Mouse (Mus musculus) retina, adult 2 months (tissue): ENCODE data around the gene Klrg2.
A peak's percentile ranks its signal among the peaks of the same experiment; 100 is the strongest.
"Not testable (repeated sequence)": the region's sequence is repeated elsewhere in the genome, so short reads cannot be mapped to it uniquely, and the experiment has no call there.

Experiments
- DNase-seq: peaks from one replicate; pipeline ENCODE4 v3.0.0-alpha.2; 2012; ENCODE audit warnings: low read depth, low spot score

Gene Klrg2

DNA sequence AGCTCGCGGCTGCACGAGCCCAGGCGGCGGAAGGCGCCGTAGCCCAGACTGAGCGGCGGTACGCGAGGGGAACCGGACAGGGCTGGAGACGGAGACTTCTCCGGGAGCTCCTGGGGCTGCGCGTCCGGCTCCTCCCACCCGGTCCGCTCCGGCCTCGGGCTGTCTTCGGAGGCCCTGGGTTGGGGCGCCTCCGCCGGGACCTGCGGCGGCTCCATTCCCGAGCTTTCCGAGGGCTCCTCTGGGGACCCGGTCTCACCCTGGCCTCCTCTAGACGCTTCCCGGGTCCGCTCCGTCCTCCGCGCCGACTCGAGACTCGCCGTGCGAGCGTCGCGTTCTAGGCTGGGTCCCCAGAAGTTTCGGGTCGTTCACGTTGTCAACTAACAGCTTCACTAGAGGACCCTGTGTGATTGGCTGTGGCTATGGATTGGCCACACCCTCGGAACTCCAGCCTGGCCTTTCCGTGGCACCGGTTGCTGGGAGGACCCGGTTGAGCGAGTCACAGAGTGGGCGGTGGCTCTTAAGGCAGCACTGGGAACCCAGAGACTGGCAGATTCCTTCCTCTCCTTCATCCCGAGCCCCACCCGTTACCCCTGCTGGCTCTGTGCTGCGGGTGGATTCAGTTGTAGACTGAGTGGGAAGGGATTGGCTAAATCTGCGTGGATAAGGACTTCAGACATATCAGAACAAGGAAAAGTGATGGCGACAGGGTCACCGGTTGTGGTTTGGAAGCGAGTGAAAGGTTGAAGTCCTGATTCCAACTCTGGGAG lies at the start of gene Klrg2:
Gene Klrg2, minus strand, starts transcription at position 391 of the 767 bp plus-strand sequence.
- no peak for DNase-seq

DNA sequence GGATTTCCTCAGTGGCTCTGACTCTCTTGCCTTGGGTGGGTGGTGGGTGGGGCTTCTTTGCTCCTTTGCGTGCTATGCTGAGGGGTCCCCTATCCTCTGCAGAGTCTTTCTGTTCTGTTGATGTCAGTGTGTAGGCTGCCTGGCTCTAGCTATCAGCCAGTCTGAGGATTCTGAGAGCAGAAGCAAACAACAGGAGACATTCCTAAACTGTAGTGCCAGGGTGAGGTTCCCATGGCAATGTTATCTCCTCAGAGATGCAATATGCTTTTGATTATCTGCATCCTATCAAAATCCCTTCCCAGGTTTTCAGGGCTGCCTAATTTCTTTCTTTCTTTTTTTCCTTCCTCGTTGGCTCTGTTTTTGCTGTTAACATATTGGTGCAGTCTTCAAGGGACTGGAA lies 45.5 kb upstream of the Klrg2 start:
- no peak for DNase-seq

DNA sequence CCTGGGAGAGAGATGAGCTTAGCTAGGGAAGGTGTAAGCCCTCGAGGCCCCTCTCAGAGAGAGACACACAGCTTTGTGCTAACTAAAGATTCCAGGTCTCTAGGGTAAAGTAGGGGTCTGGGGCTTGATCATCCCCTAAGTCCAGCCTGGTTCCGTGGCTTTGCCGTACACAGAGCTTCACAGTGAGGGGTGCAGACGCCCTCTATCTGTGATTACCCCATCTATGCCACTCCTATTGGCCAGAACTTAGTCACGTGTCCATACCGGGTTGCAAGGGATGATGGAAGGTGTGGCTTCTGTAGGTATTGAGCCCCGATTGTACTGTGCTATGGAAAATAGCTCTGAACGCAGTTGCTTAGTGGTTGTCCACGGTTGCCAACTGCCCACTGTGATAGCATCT lies 40.6 kb upstream of the Klrg2 start:
- no peak for DNase-seq

DNA sequence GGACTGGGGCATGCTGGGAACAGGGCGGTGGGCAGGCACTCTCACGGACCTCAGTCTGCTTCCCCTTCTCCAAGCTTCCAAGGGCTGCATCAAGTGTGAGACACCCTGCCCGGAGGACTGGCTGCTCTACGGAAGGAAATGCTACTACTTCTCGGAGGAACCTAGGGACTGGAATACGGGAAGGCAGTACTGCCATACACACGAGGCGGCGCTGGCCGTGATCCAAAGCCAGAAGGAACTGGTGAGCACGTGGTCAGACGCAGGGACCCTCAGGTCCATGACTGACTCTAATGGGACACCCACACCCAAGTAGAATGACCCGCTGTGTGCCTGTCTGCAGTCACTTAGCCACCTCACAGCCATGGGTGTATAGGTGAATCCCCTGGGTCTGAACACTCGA lies 39.7 kb upstream of the Klrg2 start:
- no peak for DNase-seq

DNA sequence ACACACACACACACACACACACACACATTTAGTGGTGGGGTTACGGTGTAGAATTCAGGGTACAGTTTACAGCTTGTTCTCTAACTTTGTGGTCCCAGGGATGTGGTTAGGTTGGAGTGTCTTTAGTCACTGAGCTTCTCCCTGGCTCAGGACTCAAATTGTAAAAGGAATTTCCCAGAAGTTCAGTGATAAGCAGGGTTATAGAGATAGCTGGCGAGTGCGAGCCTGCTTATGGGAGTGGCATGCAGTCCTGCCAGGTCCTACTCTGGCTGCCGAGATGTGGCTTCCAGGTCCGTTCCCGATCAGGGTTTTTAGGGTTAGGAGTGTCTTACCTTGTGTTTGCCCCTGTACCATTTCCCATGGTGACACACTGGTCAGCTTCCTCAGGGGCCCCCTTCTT lies 39.2 kb upstream of the Klrg2 start:
- DNase-seq: no peak

DNA sequence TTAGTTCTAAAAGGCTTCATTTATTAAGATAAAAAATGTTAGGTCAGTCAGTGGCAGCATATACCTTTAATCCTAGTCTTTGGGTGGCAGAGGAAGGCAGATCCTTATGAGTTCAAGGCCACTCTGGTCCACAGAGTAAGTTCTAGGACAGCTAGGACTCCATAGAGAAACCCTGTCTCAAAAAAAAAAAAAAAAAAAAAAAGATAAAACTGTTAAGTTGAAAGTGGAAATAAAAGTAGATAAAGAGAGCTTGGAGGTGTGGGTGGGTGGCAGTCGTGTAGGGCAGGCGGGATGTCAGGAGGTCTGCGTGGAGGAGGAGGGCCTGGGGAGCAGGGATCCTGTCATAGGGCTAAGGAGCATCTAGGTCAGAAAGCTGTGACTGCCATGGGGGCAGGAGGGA lies 35.0 kb upstream of the Klrg2 start:
- no peak for DNase-seq

DNA sequence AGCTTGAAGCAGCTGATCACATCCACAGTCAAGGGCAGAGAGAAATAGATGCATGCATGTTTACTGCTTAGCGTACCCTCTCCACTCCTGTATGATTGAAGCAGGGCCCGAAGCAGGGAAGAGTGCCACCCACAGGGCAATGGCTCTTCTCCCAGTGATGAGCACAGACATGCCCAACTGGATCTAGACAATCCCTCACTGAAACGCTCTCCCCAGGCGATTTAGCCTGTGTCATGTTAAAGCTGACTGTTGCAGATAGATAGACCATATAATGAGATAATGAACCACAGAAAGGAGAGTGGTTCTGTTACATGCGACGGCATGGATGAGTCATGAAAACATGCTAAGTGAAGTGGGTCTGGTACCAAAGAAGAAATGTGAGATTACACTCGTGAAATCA lies 34.2 kb upstream of the Klrg2 start:
- DNase-seq: no peak

DNA sequence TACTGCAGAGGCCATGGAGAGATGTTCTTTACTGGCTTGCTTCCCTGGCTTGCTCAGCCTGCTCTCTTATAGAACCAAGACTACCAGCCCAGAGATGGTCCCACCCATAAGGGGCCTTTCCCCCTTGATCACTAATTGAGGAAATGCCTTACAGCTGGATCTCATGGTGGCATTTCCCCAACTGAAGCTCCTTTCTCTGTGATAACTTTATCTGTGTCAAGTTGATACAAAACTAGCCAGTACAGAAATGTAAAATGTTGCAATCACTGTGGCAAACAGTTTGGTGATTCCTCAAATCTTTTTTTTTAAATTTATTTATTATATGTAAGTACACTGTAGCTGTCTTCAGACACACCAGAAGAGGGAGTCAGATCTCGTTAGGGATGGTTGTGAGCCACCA lies 33.4 kb upstream of the Klrg2 start:
- DNase-seq: not testable (repeated sequence)

DNA sequence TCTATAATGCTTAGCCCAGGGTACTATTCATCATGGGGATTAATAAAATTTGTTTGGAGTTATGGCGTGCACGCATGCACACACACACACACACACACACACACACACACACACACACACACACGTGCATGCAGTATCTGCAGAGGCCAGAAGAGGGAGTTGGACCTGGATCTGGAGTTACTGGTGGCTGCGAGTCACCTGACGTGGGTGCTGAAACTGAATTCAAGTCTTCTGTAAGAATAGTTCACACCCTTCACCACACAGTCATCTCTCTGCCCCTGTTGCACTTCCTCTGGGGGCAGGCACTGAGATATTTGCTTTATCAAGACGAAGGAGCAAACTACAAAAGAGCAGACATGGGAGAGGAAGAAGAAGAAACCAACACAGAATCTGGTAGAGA lies 32.5 kb upstream of the Klrg2 start:
- DNase-seq: no peak

DNA sequence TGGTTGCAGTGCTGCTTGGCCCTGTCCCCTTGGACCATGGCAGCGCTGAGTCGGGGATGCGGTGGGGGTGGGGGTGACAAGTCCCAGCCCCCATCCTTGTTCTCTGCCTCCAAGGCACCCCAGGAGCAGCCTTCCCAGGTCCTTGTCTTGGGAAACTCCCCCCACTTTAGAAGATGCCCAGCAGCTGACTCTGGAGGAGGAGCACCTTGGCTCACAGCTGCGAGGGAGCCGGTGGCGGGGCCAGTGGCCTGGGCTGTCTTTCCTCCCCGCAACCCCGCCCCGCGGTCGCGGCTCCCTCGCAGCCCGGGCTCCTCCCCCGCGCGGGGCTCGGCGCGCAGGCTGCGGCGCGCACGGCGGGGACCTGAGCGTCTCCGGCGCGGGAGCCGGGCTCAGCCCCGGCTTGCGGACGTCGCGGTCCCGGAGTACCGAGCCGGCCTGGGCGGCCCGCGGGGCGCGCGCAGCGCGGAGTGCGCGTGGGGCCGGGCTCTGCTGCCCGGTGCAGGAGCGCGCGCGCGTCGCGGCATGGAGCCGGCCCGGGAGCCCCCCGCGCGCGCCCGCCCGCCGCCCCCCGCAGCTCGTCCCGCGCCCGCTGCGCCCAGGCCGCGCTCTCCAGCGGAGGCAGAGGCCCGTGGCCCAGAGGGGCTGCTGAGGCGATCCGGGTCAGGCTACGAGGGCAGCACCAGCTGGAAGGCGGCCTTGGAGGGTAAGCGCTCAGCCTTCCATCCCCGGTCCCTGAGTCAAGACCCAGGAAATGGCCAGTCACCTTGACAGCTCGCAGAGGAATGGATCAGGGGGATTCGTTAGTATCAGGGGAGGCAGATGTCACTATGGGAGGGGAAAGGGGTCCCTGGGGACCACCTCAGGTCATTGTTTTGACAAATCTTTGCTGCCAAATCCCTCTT lies 25.9 kb upstream of the Klrg2 start, which contains the start of gene Clec2l:
Gene Clec2l, plus strand, starts transcription at position 356 of the 902 bp plus-strand sequence.
- no peak for DNase-seq

DNA sequence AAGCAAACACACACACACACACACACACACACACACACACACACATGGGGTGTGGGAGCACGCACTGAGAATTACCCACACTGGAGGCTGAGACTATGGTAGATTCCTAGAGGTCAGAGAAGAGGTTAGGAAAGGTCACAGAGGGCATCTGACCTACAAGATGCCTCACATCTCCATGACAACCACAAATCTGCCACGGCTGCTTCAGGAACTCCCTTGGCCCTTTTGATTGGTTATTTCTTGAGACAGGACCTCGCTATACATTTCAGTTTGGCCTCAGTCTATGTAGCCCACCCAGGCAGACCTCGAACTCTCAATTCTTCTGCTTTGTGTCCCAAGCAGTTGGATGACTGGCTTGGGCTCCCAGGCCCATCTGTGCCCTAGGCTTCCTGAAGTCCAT lies 24.6 kb upstream of the Klrg2 start:
- DNase-seq: no peak

DNA sequence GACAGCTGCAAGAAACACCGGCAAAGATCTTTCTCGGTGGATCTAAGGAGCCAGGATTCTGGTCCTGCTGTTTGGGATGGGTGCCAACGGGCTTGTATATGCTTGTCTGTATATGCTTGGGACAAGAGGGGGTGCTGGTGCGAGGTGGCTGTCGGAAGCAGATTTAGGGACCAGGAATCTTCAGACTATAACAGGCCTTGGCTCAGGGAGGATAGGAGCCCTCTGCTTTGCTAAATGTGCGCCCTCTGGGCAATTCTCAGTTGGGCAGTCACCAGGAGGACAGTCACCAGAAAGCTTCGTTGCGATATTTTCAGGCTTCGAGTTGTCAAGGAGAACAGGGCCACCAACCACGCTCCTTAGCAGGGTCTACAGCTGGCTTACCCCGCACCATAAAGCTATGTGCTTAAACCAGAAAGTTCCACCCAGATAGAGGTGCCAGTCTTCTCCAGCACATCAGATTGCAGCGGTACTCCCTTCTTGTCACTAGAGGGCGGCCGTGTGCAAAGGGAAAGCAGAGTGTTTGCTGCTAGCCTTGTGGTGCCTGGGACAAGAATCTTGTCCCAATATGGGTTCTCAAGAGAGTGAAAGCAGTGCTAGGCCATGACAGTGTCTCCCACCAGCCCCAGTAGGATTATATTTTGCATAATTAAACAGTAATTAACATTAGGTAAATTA lies 13.4 kb upstream of the Klrg2 start:
- DNase-seq: peak; percentile 38

DNA sequence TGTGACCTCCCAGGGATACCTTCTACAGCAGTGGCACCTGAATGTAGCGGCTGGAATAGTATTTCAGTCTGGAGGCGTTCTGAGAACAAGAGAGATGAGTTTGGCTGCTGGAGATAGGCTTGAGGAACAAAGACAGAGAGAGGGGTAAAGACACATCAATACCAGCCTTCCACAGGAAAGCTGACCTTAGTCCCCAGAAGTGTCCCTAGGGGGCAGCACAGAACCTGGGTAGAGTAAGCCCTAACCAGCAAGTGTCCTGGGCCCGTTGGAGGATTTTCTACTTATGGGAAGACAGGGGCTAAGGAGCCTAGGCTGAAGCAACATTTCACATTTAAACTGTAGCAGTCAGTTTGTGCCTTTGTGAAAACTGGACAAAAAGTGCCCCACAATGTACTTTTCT lies 12.5 kb upstream of the Klrg2 start:
- DNase-seq: no peak

DNA sequence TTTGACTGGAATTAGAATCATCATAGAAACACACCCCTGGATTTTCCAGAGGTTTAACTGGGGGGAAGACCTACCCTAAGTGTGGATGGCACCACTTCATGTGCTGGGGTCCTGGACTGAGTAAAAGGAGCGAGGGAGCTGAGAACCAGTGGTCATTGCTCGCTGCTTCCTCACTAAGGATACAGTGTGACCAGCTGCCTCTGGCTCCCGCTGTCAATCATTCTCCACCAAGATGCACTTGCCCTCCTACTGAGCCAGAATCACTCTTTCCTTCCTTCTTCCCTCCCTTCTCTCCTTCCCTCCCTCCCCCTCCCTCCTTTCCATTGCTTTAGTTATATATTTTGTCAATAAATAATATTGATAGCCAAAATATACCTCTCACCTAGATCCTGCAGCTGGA lies 6.0 kb upstream of the Klrg2 start:
- no peak for DNase-seq

DNA sequence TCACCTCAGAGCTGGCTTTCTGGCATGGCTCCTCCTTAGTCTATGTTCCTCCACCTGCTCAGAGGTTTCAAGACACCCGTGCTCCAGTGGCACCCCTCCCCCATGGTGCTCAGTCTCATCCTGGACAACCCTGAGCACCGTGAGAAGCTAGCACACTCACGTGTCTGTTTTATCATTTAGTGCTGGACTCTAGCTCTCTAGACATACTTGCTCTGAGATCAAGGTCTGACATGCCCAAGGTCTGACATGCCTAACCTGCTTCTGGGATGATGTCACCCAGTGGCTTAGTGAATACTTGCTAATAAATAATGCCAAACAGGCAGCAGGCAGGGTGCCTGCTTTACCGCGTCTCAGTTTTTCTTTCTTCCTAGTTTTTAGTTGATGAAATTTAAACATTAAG lies 5.6 kb upstream of the Klrg2 start:
- no peak for DNase-seq

DNA sequence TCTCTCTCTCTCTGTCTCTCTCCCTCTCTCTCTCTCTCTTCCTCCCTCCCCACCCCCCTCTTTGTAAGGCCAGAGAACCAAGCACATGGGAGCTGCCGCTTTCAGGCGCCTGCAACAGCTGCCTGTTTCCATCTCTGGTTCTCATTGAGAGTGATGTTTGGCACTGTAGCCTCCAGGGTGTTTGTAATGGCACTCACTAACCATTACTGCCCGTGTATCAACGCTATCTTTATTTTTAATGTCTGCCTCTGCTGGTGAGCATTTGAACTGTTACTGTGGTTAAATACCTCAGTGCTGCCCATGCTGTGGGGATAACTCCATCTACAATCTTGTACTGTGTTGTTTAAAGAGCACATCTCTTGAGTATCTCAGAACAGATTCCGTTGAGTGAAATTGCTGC lies 4.6 kb upstream of the Klrg2 start:
- DNase-seq: no peak

DNA sequence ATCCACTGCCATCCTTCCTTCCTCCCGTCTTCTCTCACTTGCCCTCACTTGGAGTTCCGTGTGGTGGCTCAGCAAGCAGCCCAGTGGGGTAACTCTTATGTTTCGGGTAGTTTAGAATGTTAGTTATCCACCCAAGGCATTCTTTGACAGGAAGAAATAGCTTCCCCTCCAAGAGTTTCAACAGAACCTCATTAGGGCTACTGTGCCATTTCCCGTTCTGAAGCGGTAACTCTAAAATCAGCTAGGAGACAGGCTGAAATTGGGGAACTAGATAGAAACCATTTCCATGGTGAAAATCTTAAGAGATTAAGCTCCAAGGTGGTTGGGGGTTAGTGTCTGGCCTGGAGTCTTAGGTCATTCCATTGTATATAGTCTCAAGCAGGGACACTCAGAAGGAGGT lies 4.2 kb upstream of the Klrg2 start:
- no peak for DNase-seq

DNA sequence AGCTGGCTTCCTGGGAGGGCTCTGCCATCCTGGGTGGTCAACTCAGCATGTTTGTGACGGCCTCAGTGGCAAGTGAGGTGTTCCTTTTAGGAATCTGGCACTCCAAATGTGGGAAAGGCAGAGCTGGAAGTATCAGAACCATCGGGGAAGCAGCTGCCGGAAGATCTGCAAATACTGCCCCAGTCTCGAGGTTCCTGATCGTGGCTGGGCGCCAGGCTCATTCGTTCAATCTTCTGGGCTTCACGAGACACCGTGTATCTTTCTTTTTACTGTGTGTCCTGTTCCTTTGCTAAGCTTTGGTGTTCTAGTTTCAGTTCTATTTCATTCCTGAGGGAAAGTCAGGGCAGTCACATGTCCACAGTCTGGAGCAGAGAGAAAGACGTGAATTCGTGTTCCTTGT lies 3.4 kb upstream of the Klrg2 start:
- no peak for DNase-seq

DNA sequence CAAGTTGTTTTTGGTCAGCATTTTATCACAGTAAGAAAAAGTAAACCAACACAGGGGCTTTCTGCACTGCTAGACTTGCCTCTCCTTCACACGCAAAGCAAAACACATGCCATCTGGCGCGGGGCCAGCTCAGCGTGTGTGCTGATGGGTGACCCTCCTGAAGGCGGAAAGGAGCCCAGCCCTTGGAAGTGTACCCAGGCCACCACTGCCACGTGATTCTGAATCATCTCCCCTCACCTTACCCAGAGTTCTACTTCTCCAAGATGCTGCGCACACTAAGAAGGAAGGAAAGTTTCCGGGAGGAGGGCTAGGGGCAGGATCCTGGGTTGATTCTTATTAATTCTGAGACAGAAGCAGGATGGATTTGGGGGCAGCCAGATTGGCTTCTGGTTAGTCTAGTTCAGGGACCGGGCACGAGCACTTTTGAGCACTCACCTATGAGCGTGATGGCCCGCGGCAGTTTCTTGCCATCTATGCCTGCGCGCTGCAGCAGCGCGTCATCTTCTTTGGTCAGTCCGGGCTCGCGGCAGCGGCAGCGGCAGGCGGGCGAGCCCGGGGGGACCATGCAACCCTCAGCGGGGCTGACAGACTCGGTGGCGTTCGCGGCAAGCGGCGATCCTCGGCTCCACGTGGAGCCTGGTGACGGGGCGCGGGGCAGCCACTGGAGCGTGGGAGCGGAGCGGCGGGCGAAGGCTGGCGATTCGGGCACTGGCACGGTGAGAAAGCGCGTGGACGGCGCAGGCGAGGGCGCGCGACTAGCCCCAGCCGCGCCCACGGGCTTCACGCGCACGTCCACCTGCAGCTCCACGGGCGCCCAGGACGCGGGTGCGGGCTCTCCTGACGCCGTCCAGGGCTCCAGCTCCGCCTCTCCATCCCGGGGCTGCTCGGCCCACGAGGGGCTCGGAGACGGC lies 846 bp downstream of the Klrg2 start:
- DNase-seq: no peak

DNA sequence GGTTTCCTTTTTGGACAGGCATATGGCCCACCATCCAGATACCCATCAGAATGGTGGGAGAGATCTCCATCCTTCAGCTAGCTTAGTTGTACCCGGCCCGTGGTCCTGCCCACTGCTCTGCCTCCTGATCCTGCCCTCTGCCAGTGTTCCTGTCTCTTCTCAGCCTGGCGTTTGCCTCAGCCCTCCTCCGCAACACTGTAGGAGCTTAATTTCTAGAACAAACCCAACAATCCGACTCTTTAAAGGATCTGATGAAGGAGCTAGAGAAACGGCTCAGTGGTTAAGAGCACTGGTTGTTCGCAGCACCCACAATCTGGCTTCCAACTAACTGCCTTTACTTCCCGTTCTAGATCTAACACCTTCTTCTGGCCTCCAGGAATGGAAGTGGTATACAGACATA lies 2.6 kb downstream of the Klrg2 start:
- no peak for DNase-seq

DNA sequence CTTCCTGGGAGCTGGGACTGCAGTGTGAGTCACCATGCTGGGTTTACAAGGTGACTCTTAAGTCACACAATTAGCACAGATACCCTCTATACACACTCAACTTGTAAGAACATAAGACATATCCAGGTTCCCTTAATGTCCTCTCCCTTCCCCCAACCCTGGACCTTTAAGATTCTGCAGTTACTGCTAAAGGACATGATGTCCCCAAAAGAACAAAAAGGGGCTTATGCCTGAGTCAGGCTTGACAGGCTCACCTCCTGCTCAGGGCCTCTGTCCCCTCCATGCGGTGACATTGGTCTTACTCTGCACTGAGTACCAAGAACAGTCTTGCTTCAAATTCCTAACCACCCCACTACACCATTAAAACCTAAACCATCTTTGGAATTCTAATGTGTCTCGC lies 4.2 kb downstream of the Klrg2 start:
- DNase-seq: no peak
